Mouse (Mus musculus) olfactory bulb, adult 2 months (tissue): ENCODE measurements around the gene Nek10. TPM values are rescaled to one million over a fixed set of nuclear protein-coding genes. Genes with fewer than 3 reads are reported as not detected.

Source experiments
- H3K27ac ChIP-seq: fragments of 200-500 bp; 2 replicates; pipeline ENCODE4 v1.5.1; 2012; ENCODE audit warnings: low read depth, low read length; ENCODE audit not compliant: insufficient read depth
- H3K4me1 ChIP-seq: fragments of 200-500 bp; 2 replicates; pipeline ENCODE4 v1.6.1; 2012; ENCODE audit warnings: low read length; ENCODE audit not compliant: control insufficient read depth, insufficient read depth
- H3K4me3 ChIP-seq: fragments of 200-500 bp; 2 replicates; pipeline ENCODE4 v1.5.1; 2012; ENCODE audit warnings: mild to moderate bottlenecking, low read depth, low read length, moderate library complexity; ENCODE audit not compliant: insufficient read depth
- CTCF ChIP-seq: fragments of 200-500 bp; IDR thresholded peaks from 2 replicates; pipeline ENCODE4 v1.5.1; 2012; ENCODE audit warnings: low read depth, mild to moderate bottlenecking, low read length, moderate library complexity; ENCODE audit not compliant: insufficient read depth
- POLR2A ChIP-seq: fragments of 200-500 bp; IDR thresholded peaks from 2 replicates; pipeline ENCODE4 v1.6.1; 2012; ENCODE audit warnings: mild to moderate bottlenecking, low read depth, low read length, moderate library complexity; ENCODE audit not compliant: insufficient read depth
- WGBS: fragments of 180-500 bp; shearing (Covaris S2); methylation state at CpG from one replicate; pipeline ENCODE4 v1.1.7; 2018; 5-methylcytosine and 5-hydroxymethylcytosine counted together
- polyA plus RNA-seq: library from polyadenylated mRNA; stranded (reverse); fragments of >200 nt; gene quantifications from 2 replicates; pipeline ENCODE4 v1.2.4, GENCODE M21; 2012; ENCODE audit warnings: low replicate concordance; ENCODE audit not compliant: missing spikeins, insufficient read depth, insufficient read length

Gene Nek10
- polyA plus RNA-seq, 1 experiment, result not detected

GRCm38 (mm10) chr14:14832520-14833240 is 29.5 kb downstream of the Nek10 start:
- WGBS, result 68% methylated on average over 12 of the region's 12 CpGs
- TF ChIP-seq CTCF (no peak), POLR2A (no peak)
- Histone ChIP-seq H3K4me3 (no peak overlapping the region), H3K27ac (no peak overlapping the region), H3K4me1 (peaks cover 7% of the 10 kb centered on the region)

- H3K4me3 ChIP-seq, result no peak overlapping the region
- 95% methylated on average over 1 of the region's 1 CpGs for WGBS
- TF ChIP-seq POLR2A, result no peak
- no peak for TF ChIP-seq CTCF
- H3K27ac ChIP-seq, result no peak overlapping the region
- peaks cover 7% of the 10 kb centered on the region for H3K4me1 ChIP-seq
Observed at GRCm38 (mm10) chr14:14833498-14833897, 30.3 kb downstream of the Nek10 start.

GRCm38 (mm10) chr14:14834266-14834665 is 31.1 kb downstream of the Nek10 start:
- TF ChIP-seq POLR2A (no peak), CTCF (no peak)
- no peak overlapping the region for H3K4me3 ChIP-seq
- peaks cover 7% of the 10 kb centered on the region for H3K4me1 ChIP-seq
- 58% methylated on average over 2 of the region's 2 CpGs for WGBS
- no peak overlapping the region for H3K27ac ChIP-seq

GRCm38 (mm10) chr14:14837627-14838026 is 34.4 kb downstream of the Nek10 start:
- WGBS, result 80% methylated on average over 4 of the region's 4 CpGs
- Histone ChIP-seq H3K4me3 (no peak overlapping the region), H3K27ac (no peak overlapping the region), H3K4me1 (peaks cover 3% of the 10 kb centered on the region)
- TF ChIP-seq CTCF (no peak), POLR2A (no peak)

GRCm38 (mm10) chr14:14838109-14838508 is 34.9 kb downstream of the Nek10 start:
- no peak overlapping the region for H3K27ac ChIP-seq
- H3K4me3 ChIP-seq, result no peak overlapping the region
- TF ChIP-seq CTCF (no peak), POLR2A (no peak)
- WGBS, result 53% methylated on average over 1 of the region's 1 CpGs
- H3K4me1 ChIP-seq, result no peaks in the 10 kb centered on the region

GRCm38 (mm10) chr14:14842734-14843530 is 39.7 kb downstream of the Nek10 start:
- 79% methylated on average over 8 of the region's 8 CpGs for WGBS
- Histone ChIP-seq H3K4me3 (no peak overlapping the region), H3K27ac (no peak overlapping the region), H3K4me1 (no peaks in the 10 kb centered on the region)
- TF ChIP-seq CTCF (no peak), POLR2A (no peak)

- no peak overlapping the region for H3K4me3 ChIP-seq
- no peak for TF ChIP-seq POLR2A
- no peak for TF ChIP-seq CTCF
- no peak overlapping the region for H3K27ac ChIP-seq
- no peaks in the 10 kb centered on the region for H3K4me1 ChIP-seq
- WGBS, result 82% methylated on average over 3 of the region's 3 CpGs
Observed at GRCm38 (mm10) chr14:14852838-14853237, 49.6 kb downstream of the Nek10 start.

GRCm38 (mm10) chr14:14860331-14860730 is 57.1 kb downstream of the Nek10 start:
- 30% methylated on average over 3 of the region's 3 CpGs for WGBS

GRCm38 (mm10) chr14:14863690-14864356 is 60.6 kb downstream of the Nek10 start:
- no peak for TF ChIP-seq POLR2A
- peak; percentile 76 for TF ChIP-seq CTCF
- no peak overlapping the region for H3K4me3 ChIP-seq
- WGBS, result 11% methylated on average over 7 of the region's 7 CpGs
- no peak overlapping the region for H3K27ac ChIP-seq
- no peaks in the 10 kb centered on the region for H3K4me1 ChIP-seq

More at GRCm38 (mm10) chr14:14860331-14860730, 57.1 kb downstream of the Nek10 start:
- TF ChIP-seq CTCF (no peak), POLR2A (no peak)
- Histone ChIP-seq H3K27ac (no peak overlapping the region), H3K4me3 (no peak overlapping the region), H3K4me1 (no peaks in the 10 kb centered on the region)
